Mouse (Mus musculus) CH12.LX (cell line): Measurements from ENCODE around the gene Ascc2. TPM values are rescaled to one million over a fixed set of nuclear protein-coding genes. Genes with fewer than 3 reads are reported as not detected.

Source experiments
- DNase-seq: peaks from one replicate; pipeline ENCODE4 v3.0.0-alpha.2; 2013; ENCODE audit errors: extremely low read depth
- H3K27ac ChIP-seq: 2 replicates; pipeline ENCODE4 v1.5.1; 2012; ENCODE audit warnings: low read depth, mild to moderate bottlenecking, control low read depth, moderate library complexity; ENCODE audit not compliant: insufficient read depth
- H3K27me3 ChIP-seq: replicated peaks from 2 replicates; pipeline ENCODE3; 2012; ENCODE audit warnings: inconsistent platforms
- H3K36me3 ChIP-seq, 2 experiments: replicated peaks in 1 of 2; 2 replicates each; pipeline versions ENCODE3 to v1.6.1; 2012; ENCODE audit warnings: inconsistent platforms in 1 of 2, low read length in 1 of 2, mild to moderate bottlenecking in 1 of 2, mixed read lengths in 1 of 2, moderate library complexity in 1 of 2; ENCODE audit not compliant: control insufficient read depth in 1 of 2, insufficient read depth in 1 of 2
- H3K4me1 ChIP-seq, 2 experiments: 2 replicates each; pipeline ENCODE4 v1.6.1; 2012; ENCODE audit warnings: inconsistent platforms in 1 of 2, moderate library complexity in 1 of 2; ENCODE audit not compliant: insufficient read depth in 2 of 2, control insufficient read depth in 1 of 2
- H3K4me2 ChIP-seq: 2 replicates; pipeline ENCODE4 v1.6.1; 2012; ENCODE audit warnings: low read depth, mild to moderate bottlenecking, control low read depth; ENCODE audit not compliant: poor library complexity, insufficient read depth, severe bottlenecking
- H3K4me3 ChIP-seq, 3 experiments: fragments of 150-350 bp in 1 of 3; sonication (generic) in 1 of 3; replicated peaks in 1 of 3; 2 replicates each; pipeline versions ENCODE3 to v1.5.1; 2011 to 2012; ENCODE audit warnings: low read depth in 2 of 3, low read length in 2 of 3, mild to moderate bottlenecking in 2 of 3, moderate library complexity in 2 of 3, control low read depth in 1 of 3, improper control_type of control experiment in 1 of 3, inconsistent platforms in 1 of 3, mixed read lengths in 1 of 3; ENCODE audit not compliant: poor library complexity in 1 of 3
- H3K79me2 ChIP-seq: replicated peaks from 2 replicates; pipeline ENCODE4 v1.6.1; 2012; ENCODE audit warnings: mild to moderate bottlenecking, moderate library complexity; ENCODE audit not compliant: control insufficient read depth, poor library complexity, insufficient read depth, severe bottlenecking; ENCODE audit errors: extremely low read depth
- H3K9ac ChIP-seq: 2 replicates; pipeline ENCODE4 v1.6.1; 2012; ENCODE audit warnings: low read depth, mild to moderate bottlenecking, control low read depth, moderate library complexity; ENCODE audit not compliant: insufficient read depth
- H3K9me3 ChIP-seq: replicated peaks from 2 replicates; pipeline ENCODE3; 2012; ENCODE audit warnings: low read length, inconsistent platforms, mixed read lengths
- CHD1 ChIP-seq: IDR thresholded peaks from 2 replicates; pipeline ENCODE4 v1.6.1; 2012; ENCODE audit warnings: low read depth, low read length, improper control_type of control experiment, inconsistent platforms
- CTCF ChIP-seq, 2 experiments: IDR thresholded peaks in 1 of 2; conservative IDR thresholded peaks in 1 of 2; 2 replicates each; pipeline ENCODE4 v1.5.1; 2011 to 2012; ENCODE audit warnings: low read depth in 2 of 2, low read length in 2 of 2, improper control_type of control experiment in 1 of 2, inconsistent platforms in 1 of 2, mild to moderate bottlenecking in 1 of 2, moderate library complexity in 1 of 2
- ELF1 ChIP-seq: IDR thresholded peaks from 2 replicates; pipeline ENCODE4 v1.6.1; 2014; ENCODE audit warnings: low read depth, mild to moderate bottlenecking, inconsistent platforms, low read length, improper control_type of control experiment
- EP300 ChIP-seq: IDR thresholded peaks from 2 replicates; pipeline ENCODE4 v1.6.1; 2011; ENCODE audit warnings: low read length, improper control_type of control experiment
- ETS1 ChIP-seq: conservative IDR thresholded peaks from 2 replicates; pipeline ENCODE4 v1.6.1; 2012; ENCODE audit warnings: low read depth, mild to moderate bottlenecking, inconsistent platforms, low read length, improper control_type of control experiment, moderate library complexity
- GABPA ChIP-seq: IDR thresholded peaks from 2 replicates; pipeline ENCODE4 v1.6.1; 2012; ENCODE audit warnings: low read depth, low read length, improper control_type of control experiment, inconsistent platforms; ENCODE audit not compliant: insufficient replicate concordance
- IRF4 ChIP-seq: IDR thresholded peaks from 2 replicates; pipeline ENCODE4 v1.6.1; 2014; ENCODE audit warnings: low read depth, mild to moderate bottlenecking, inconsistent platforms, low read length, improper control_type of control experiment
- JUND ChIP-seq: conservative IDR thresholded peaks from 2 replicates; pipeline ENCODE4 v1.6.1; 2011; ENCODE audit warnings: low read depth, low read length, improper control_type of control experiment
- KAT2A ChIP-seq: IDR thresholded peaks from 2 replicates; pipeline ENCODE4 v1.6.1; 2012; ENCODE audit warnings: low read length, improper control_type of control experiment, inconsistent platforms; ENCODE audit not compliant: insufficient replicate concordance
- MAFK ChIP-seq: IDR thresholded peaks from 2 replicates; pipeline ENCODE4 v1.6.1; 2011; ENCODE audit warnings: low read length, improper control_type of control experiment; ENCODE audit not compliant: insufficient replicate concordance
- MYC ChIP-seq: IDR thresholded peaks from 2 replicates; pipeline ENCODE4 v1.6.1; 2011; ENCODE audit warnings: low read depth, mild to moderate bottlenecking, improper control_type of control experiment, low read length
- NRF1 ChIP-seq: IDR thresholded peaks from 2 replicates; pipeline ENCODE4 v1.6.1; 2014; ENCODE audit warnings: low read depth, mild to moderate bottlenecking, inconsistent platforms, low read length, improper control_type of control experiment, moderate library complexity
- POLR2A ChIP-seq: IDR thresholded peaks from 2 replicates; pipeline ENCODE4 v1.6.1; 2011; ENCODE audit warnings: low read depth, mild to moderate bottlenecking, improper control_type of control experiment, low read length
- RAD21 ChIP-seq: IDR thresholded peaks from 2 replicates; pipeline ENCODE4 v1.6.1; 2011; ENCODE audit warnings: low read depth, mild to moderate bottlenecking, low read length, improper control_type of control experiment, moderate library complexity
- SIN3A ChIP-seq: IDR thresholded peaks from 2 replicates; pipeline ENCODE4 v1.6.1; 2012; ENCODE audit warnings: low read length, improper control_type of control experiment, inconsistent platforms
- SMC3 ChIP-seq: IDR thresholded peaks from 2 replicates; pipeline ENCODE4 v1.6.1; 2011; ENCODE audit warnings: low read depth, low read length, improper control_type of control experiment
- UBTF ChIP-seq: IDR thresholded peaks from 2 replicates; pipeline ENCODE4 v1.6.1; 2012; ENCODE audit warnings: low read depth, mild to moderate bottlenecking, inconsistent platforms, low read length, improper control_type of control experiment, moderate library complexity
- dilution Hi-C: fragments of 300-500 bp; cut with MboI; formaldehyde crosslinking; loops from 2 replicates; pipeline ENCODE4 v1.14.3; 2020; ENCODE audit warnings: low sequenced_read_pairs; ENCODE audit not compliant: extremely low pct_unique_long_range_greater_than_20kb, extremely low pct_ligation_motif_present
- in situ Hi-C: fragments of 300-500 bp; cut with MboI; formaldehyde crosslinking; loops from 3 replicates; pipeline ENCODE4 v1.14.3; 2019; ENCODE audit warnings: low sequenced_read_pairs, low pct_ligation_motif_present, low pct_unique_long_range_greater_than_20kb, mixed read lengths
- polyA plus RNA-seq: library from polyadenylated mRNA; unstranded; fragments of >175 nt; gene quantifications from 2 replicates; pipeline ENCODE4 v1.2.1, GENCODE M21; 2012; ENCODE audit warnings: low read depth; ENCODE audit not compliant: insufficient read length
- total RNA-seq, 2 experiments: library from RNA; depleted of rRNA; stranded (reverse); fragments of 300-350 nt in 1 of 2; fragments of >200 nt in 1 of 2; gene quantifications; 2 replicates each; pipeline ENCODE4 v1.2.3; 2012 to 2014

Gene Ascc2
- total and polyA plus RNA-seq, 3 experiments = 25.1 to 52.9 (median 34.6) TPM

GRCm38 (mm10) chr11:4697043-4697983 lies 59.8 kb downstream of the Ascc2 start:
- no peak overlapping the region for H3K27ac ChIP-seq
- H3K79me2 ChIP-seq = peaks cover 4% of the 10 kb centered on the region; the same call in 1 of the 2 replicates
- peaks cover 4 to 14% of the 10 kb centered on the region in 2 experiments; a peak in 3 of 4 replicates for H3K4me1 ChIP-seq
- H3K9ac ChIP-seq = no peak overlapping the region
- in situ Hi-C loops (no loop called here), dilution Hi-C loops (no loop called here)
- H3K4me2 ChIP-seq = no peak overlapping the region
- no peaks in the 10 kb centered on the region for H3K27me3 ChIP-seq
- peaks cover 4% of the 10 kb centered on the region for H3K9me3 ChIP-seq
- H3K4me3 ChIP-seq = no peak overlapping the region
- peaks cover 12 to 22% of the 10 kb centered on the region in 2 experiments for H3K36me3 ChIP-seq
- no peak for DNase-seq
- TF ChIP-seq RAD21 = peak; percentile 57
- no peak for TF ChIP-seq NRF1
- peak; percentile 43 for TF ChIP-seq SMC3
- TF ChIP-seq CTCF (conservative IDR thresholded peaks at IDR 0.05 in 1 of 2, IDR thresholded peaks at IDR 0.05 in 1 of 2; ENCODE audit: low read depth in 2 of 2, low read length in 2 of 2) = peak in 1 of 2 experiments; percentile 48; a peak in 2 of 4 replicates
- TF ChIP-seq, all 38 proteins: peak for 3

DNA sequence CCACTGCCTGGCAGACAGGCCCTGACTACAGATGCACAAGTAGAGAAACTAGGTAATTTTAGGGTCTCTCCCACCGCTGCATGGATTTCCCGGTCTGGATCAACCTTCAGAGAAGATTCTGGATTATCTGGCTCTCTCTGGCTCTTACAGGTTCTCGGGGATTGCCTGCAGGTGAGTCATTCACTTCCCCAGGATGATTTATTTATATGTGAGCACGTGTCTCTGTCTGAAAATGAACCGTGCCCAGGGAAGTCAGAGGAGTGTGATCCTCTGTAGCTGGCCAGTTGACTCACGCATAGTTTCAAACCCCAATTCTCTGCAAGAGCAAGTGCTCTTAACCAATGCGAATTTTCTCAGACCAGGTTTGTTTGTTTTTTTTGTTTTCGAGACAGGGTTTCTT lies 63.2 kb downstream of the Ascc2 start:
- no peak overlapping the region for H3K4me2 ChIP-seq
- in situ Hi-C loops (no loop called here), dilution Hi-C loops (no loop called here)
- H3K27me3 ChIP-seq = no peaks in the 10 kb centered on the region
- H3K36me3 ChIP-seq = peaks cover 12 to 25% of the 10 kb centered on the region in 2 experiments
- H3K79me2 ChIP-seq = peaks cover 23% of the 10 kb centered on the region
- H3K27ac ChIP-seq = no peak overlapping the region
- H3K9ac ChIP-seq = no peak overlapping the region
- H3K4me1 ChIP-seq = peaks cover 4 to 24% of the 10 kb centered on the region in 2 experiments; a peak in 3 of 4 replicates
- TF ChIP-seq ETS1 (no peak), GABPA (no peak), EP300 (no peak), JUND (no peak), UBTF (no peak), ELF1 (no peak), CHD1 (no peak), SMC3 (no peak), MAFK (no peak), SIN3A (no peak), MYC (no peak), POLR2A (no peak), NRF1 (no peak), KAT2A (no peak), IRF4 (no peak)
- H3K4me3 ChIP-seq = no peak overlapping the region
- DNase-seq = no peak
- no peaks in the 10 kb centered on the region for H3K9me3 ChIP-seq
